Mouse (Mus musculus): ENCODE results near the gene Hdac6. TPM values are rescaled to one million over a fixed set of nuclear protein-coding genes. Genes with fewer than 3 reads are reported as not detected.

Gene Hdac6
- total RNA-seq (2015) = 6.4 and 7.5 TPM in 2 replicates
- total RNA-seq (2017) = 8.0 and 9.3 TPM in 2 replicates

DNA sequence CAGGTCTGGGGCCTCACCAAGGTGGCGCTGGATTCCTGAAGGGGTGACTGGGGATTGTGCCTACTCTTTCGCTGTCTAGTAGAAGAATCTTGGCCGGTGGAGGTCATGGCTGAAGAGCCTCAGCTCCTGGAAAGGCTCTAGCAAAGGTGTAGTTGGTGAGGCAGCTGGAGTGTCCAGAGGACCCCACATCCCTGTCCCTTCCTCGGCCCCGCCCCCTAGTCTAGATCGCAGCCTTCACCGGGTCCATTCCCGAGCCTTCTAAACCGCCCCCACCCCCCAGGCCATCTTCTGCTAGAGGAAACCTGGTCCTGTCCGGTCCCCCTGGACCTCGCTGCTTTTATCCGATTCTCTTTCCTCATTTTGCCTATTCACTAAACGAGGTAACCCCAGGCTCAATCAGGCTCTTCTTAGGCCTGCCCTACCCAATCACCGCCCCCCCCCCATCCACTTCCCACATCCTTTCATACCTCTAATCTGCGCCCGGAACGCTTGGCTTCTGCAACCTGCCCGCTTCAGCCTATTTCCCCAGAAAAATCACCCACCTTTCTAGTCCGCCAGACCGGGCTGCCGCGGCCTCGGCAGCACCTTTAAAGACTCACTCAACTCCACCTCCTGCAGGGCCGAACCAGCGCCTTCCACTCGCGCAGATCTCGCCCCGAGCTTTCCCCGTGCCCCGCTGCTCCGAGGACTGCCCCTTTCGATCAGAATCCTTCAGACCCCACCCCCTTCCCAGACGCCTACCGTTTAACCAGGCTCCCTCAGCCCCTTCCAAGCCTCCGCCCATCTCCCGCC, at the start of gene Hdac6:
Hdac6 (minus strand) TSS at position 782 of the 792 bp plus-strand sequence.
- ATAC-seq (ENCODE audit: poor library complexity, severe bottlenecking) = no peak

DNA sequence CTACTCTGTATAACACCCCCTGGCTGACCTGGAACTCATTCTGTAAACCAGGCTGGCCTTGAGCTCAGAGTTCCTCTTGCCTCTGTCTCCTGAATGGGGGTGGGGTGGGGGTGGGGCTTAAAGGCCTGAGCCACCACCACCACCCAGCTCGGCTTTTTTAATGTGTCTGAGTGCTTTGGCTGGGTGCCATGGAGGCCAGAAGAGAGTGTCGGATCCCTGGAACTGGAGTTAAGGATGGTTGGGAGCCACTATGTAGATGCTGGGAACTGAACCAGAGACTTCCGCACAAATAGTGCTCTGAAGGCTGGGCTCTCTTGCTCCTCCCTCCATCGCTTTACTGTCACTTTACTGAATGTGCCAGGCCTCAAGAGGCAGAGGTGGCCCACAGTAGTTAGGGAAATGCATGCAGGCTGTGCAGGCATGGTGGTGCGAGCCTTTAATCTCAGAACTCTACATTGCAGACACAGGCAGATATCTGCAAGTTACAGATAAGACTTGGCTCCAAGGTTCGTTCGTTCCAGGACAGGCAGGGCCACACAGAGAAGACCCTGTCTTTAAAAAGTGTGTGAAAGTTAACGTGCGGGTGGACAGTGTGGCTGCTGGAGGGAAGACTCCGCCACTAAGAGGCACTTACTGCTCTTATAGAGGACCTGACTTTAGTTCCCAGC, 45.5 kb upstream of the Hdac6 start:
- ATAC-seq (ENCODE audit: poor library complexity, severe bottlenecking) = no peak

GRCm38 (mm10) chrX:7992379-7993067, 44.8 kb upstream of the Hdac6 start:
- ATAC-seq (ENCODE audit: poor library complexity, severe bottlenecking) = no peak

- no peak for ATAC-seq (ENCODE audit: poor library complexity, severe bottlenecking)
These were observed 33.7 kb upstream of the Hdac6 start for GRCm38 (mm10) chrX:7981368-7981767.

GRCm38 (mm10) chrX:7977892-7978291, 30.2 kb upstream of the Hdac6 start, which contains the start of gene Gata1:
TSS of gene Gata1 (minus strand) at chrX:7978071.
- ATAC-seq (ENCODE audit: poor library complexity, severe bottlenecking) = no peak

- peak; percentile 49; the same call in 1 of the 2 replicates for ATAC-seq (ENCODE audit: poor library complexity, severe bottlenecking)
These were observed 23.6 kb upstream of the Hdac6 start for GRCm38 (mm10) chrX:7971292-7971691.

- ATAC-seq (ENCODE audit: poor library complexity, severe bottlenecking) = no peak
These were observed 21.2 kb upstream of the Hdac6 start for GRCm38 (mm10) chrX:7968899-7969298.

GRCm38 (mm10) chrX:7968226-7968625, 20.5 kb upstream of the Hdac6 start:
- 0 out of 2 replicates have a peak, but pooled peaks have one; percentile 20 for ATAC-seq (ENCODE audit: poor library complexity, severe bottlenecking)

GRCm38 (mm10) chrX:7967596-7968201, 20.0 kb upstream of the Hdac6 start:
- no peak for ATAC-seq (ENCODE audit: poor library complexity, severe bottlenecking)

DNA sequence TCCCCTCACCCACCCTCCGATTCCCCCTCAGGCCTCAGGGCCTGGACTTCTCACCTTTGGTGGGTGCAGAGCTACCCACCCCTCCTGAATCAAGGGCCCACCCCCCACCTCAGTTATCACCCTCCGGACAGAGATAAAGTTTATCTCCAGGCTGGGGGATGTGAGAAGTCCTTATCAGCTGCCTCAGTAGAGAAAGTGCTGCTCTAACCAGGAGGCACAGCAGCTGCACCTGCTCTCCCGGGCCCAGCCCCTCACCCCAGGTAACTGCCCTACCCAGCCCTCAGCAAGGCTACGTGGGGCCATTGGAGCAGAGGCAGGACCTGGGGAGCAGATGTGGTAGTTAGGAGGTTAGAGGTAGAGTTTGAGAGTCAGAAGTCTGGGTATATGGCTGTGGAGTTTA, 18.5 kb upstream of the Hdac6 start:
- no peak for ATAC-seq (ENCODE audit: poor library complexity, severe bottlenecking)

DNA sequence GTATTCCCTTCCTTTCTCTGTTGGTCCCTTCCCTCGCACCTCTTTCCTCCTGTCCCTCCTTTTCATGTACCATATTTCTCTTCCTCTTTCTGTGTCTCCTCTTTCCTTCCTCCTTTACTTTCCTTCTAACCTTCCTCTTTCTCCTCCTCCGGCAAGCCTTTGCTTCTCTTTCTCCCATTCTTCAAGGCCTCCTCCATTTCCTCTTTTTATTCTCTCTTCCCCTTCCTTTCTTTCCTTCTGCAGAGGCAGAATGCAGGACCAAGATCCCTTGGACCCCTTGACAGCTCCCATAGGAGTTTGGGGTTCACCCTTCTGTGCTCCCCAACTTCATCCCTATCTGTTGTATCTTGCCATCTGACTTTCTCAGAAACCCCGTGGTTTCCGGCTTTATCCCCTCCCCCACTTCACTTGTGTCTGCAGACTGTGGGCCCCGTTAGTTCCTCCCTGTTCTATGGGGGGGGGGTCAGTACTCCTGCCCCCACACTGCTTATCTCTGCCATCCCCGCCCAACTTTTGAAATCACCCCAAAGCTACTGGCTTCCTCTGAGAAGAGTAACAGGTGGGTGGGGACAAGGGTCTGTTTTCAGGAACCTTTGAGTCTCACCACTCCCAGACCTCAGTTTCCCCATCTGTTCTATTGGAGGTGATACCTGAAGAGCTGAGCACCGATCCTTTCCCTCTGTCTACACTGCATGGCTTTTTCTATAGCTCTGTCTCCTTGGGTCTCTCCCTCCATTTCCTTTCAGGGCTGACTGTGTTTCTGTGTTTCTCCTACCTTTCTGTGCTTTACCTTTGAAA, 16.3 kb upstream of the Hdac6 start:
- ATAC-seq (ENCODE audit: poor library complexity, severe bottlenecking) = peak; percentile 75

- no peak for ATAC-seq (ENCODE audit: poor library complexity, severe bottlenecking)
These were observed 11.2 kb upstream of the Hdac6 start for GRCm38 (mm10) chrX:7958868-7959267.

- no peak for ATAC-seq (ENCODE audit: poor library complexity, severe bottlenecking)
These were observed 2.4 kb upstream of the Hdac6 start for GRCm38 (mm10) chrX:7950091-7950490.

DNA sequence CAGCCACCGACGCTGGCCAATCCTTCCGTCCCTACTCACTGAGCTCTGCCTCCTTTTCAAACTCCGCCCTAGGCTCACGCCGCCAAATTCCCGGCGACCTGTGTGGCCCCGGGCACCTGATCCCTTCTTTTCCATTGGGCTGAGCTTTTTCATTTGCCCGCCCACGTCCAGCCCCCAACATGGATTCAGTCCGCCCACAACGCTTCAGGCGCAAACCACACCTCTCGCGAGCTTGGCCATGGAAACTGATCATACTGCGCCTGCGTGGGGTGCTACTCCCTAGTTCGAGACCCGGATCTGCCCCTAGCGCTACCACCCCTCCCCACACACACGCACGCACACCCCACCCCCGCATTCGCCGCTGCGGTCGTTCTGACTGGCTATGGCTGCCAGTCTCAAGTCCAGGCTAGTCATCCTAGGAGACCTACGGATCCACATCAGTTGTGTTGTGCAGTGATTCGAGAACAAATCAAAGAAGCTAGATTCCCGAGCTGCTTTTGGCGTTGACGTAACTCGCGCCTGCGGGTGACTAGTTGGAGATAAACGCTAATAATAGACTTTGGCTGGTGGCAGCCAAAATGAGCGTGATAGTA, 307 bp upstream of the Hdac6 start:
- peak; percentile 99 for ATAC-seq (ENCODE audit: poor library complexity, severe bottlenecking)

GRCm38 (mm10) chrX:7945618-7946017, 2.1 kb downstream of the Hdac6 start:
- ATAC-seq (ENCODE audit: poor library complexity, severe bottlenecking) = no peak

GRCm38 (mm10) chrX:7937667-7938066, 10.0 kb downstream of the Hdac6 start:
- no peak for ATAC-seq (ENCODE audit: poor library complexity, severe bottlenecking)

- no peak for ATAC-seq (ENCODE audit: poor library complexity, severe bottlenecking)
These were observed 10.8 kb downstream of the Hdac6 start for GRCm38 (mm10) chrX:7936874-7937273.

DNA sequence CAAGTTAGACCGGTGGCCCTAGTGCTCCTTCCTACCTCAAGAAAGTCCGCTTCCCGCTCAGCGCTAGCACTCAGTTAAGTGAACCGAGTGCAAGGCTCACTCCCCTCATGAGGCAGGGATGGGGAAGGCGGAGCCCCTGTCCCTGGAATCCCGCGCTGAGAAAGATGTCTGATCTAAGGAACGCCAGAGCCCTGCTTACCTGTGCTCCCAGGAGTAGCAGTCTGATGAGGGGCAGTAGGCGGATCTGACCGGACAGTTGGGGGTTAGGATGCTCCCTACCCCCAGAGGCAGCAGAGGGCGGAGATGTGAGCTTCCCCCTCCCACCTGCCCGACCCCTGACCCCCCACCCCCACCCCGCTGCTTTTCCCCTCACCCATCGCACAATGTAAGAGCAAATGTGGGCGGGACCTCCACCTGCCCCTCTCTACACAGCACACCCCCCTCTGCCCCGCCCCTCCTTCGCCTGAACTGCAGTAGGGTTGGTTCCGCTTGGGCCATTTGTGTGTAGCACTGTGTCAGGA, 19.4 kb downstream of the Hdac6 start, which contains the start of gene Eras:
Eras (minus strand) TSS at position 338 of the 521 bp plus-strand sequence.
- no peak for ATAC-seq (ENCODE audit: poor library complexity, severe bottlenecking)

GRCm38 (mm10) chrX:7927116-7927515, 20.6 kb downstream of the Hdac6 start:
- ATAC-seq (ENCODE audit: poor library complexity, severe bottlenecking) = no peak

All from megakaryocyte, adult 5-6 weeks (primary cell).